Mouse (Mus musculus): ENCODE measurements at regions not wholly inside any gene's neighbourhood (a gene's known extent, or its start where the extent isn't known, plus 50 kb on each side); places are given as distances from the start of the nearest gene placed in this dataset.

DNA sequence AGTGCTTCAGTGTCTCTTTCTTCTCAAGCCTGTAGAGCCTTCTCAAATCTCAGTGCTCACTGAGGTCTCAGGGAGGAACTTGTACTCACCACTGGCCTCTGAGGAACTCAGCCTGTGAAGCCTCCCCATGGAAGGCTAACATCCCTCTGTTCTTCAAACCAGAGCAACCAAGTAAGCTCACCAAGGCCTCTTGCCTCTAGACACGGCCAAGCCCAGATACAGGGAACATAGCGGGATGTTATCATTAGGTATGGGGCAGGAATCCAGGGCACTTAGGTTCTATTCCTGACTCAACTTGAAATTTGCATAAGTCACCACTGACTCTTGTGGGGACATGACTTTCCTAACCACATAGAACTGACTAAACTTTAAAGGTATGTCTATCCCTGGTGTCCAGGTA lies 141.0 kb downstream of the Adamts15 start:
- Histone ChIP-seq H3K9me3 (replicated peaks; ENCODE audit: low read length) (no peaks in the 10 kb centered on the region), H3K27me3 (replicated peaks) (no peaks in the 10 kb centered on the region), H3K9ac (ENCODE audit: insufficient read depth, low read depth) (no peak overlapping the region), H3K4me2 (ENCODE audit: insufficient read depth, low read depth, poor library complexity, severe bottlenecking) (no peak overlapping the region), H3K27ac (ENCODE audit: insufficient read depth, low read depth) (no peak overlapping the region), H3K36me3 (replicated peaks in 1 of 2; ENCODE audit: control insufficient read depth in 1 of 2, insufficient read depth in 1 of 2, low read length in 1 of 2) (no peaks in the 10 kb centered on the region), H3K4me1 (ENCODE audit: control insufficient read depth in 1 of 2, insufficient read depth in 2 of 2) (peaks cover 2 to 5% of the 10 kb centered on the region in 2 experiments; a peak in 2 of 4 replicates), H3K4me3 (replicated peaks in 1 of 3; ENCODE audit: low read depth in 2 of 3, low read length in 2 of 3, poor library complexity in 1 of 3) (no peak overlapping the region), H3K79me2 (replicated peaks; ENCODE audit: control insufficient read depth, extremely low read depth, insufficient read depth, poor library complexity, severe bottlenecking) (no peaks in the 10 kb centered on the region)
- dilution Hi-C loops (cut with MboI; ENCODE audit: extremely low pct_ligation_motif_present, extremely low pct_unique_long_range_greater_than_20kb, low sequenced_read_pairs) (no loop called here), in situ Hi-C loops (cut with MboI; ENCODE audit: low pct_ligation_motif_present, low pct_unique_long_range_greater_than_20kb, low sequenced_read_pairs) (no loop called here)
- no peak for DNase-seq (ENCODE audit: extremely low read depth)
- TF ChIP-seq NELFE (IDR thresholded peaks at IDR 0.05; ENCODE audit: low read depth, low read length): no peak
- TF ChIP-seq GABPA (IDR thresholded peaks at IDR 0.05; ENCODE audit: insufficient replicate concordance, low read depth, low read length): no peak
- no peak for TF ChIP-seq TBP (conservative IDR thresholded peaks at IDR 0.05; ENCODE audit: low read depth, low read length)
- no peak for TF ChIP-seq SIN3A (IDR thresholded peaks at IDR 0.05; ENCODE audit: low read length)
- TF ChIP-seq E2F4 (IDR thresholded peaks at IDR 0.05; ENCODE audit: insufficient replicate concordance, low read depth, low read length): no peak
- no peak for TF ChIP-seq RAD21 (IDR thresholded peaks at IDR 0.05; ENCODE audit: low read depth, low read length)

DNA sequence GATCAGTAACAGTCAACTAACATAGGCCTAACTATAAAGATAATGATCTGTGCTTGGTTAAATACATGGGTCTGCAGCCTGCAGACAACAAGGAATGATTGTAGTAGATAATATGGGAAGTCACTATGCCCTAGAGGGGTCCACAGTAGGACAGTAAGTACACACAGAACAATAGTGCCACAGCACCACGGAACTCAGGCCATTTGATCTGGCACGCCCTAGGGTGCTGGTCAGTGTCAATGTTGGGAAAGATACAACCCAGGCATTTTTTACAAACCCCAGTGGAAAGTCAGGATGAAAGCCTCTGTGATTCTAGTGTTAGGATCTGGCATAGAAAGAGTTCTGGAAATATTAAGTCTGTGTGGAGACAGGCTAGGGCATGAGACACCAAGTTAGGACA lies 144.4 kb downstream of the Adamts15 start:
- Histone ChIP-seq H3K9me3 (replicated peaks; ENCODE audit: low read length) (peaks cover 4% of the 10 kb centered on the region), H3K27ac (ENCODE audit: insufficient read depth, low read depth) (no peak overlapping the region), H3K27me3 (replicated peaks) (no peaks in the 10 kb centered on the region), H3K36me3 (replicated peaks in 1 of 2; ENCODE audit: control insufficient read depth in 1 of 2, insufficient read depth in 1 of 2, low read length in 1 of 2) (no peaks in the 10 kb centered on the region), H3K4me2 (ENCODE audit: insufficient read depth, low read depth, poor library complexity, severe bottlenecking) (no peak overlapping the region), H3K4me1 (ENCODE audit: control insufficient read depth in 1 of 2, insufficient read depth in 2 of 2) (peaks cover 2 to 5% of the 10 kb centered on the region in 2 experiments; a peak in 2 of 4 replicates), H3K4me3 (replicated peaks in 1 of 3; ENCODE audit: low read depth in 2 of 3, low read length in 2 of 3, poor library complexity in 1 of 3) (no peak overlapping the region), H3K9ac (ENCODE audit: insufficient read depth, low read depth) (no peak overlapping the region), H3K79me2 (replicated peaks; ENCODE audit: control insufficient read depth, extremely low read depth, insufficient read depth, poor library complexity, severe bottlenecking) (no peaks in the 10 kb centered on the region)
- TF ChIP-seq RAD21 (IDR thresholded peaks at IDR 0.05; ENCODE audit: low read depth, low read length): no peak
- no peak for TF ChIP-seq GABPA (IDR thresholded peaks at IDR 0.05; ENCODE audit: insufficient replicate concordance, low read depth, low read length)
- TF ChIP-seq ETS1 (conservative IDR thresholded peaks at IDR 0.05; ENCODE audit: low read depth, low read length): no peak
- no peak for TF ChIP-seq TBP (conservative IDR thresholded peaks at IDR 0.05; ENCODE audit: low read depth, low read length)
- TF ChIP-seq SIN3A (IDR thresholded peaks at IDR 0.05; ENCODE audit: low read length): no peak
- no peak for TF ChIP-seq ELF1 (IDR thresholded peaks at IDR 0.05; ENCODE audit: low read depth, low read length)
- TF ChIP-seq MAZ (IDR thresholded peaks at IDR 0.05; ENCODE audit: low read depth, low read length): no peak
- no peak for TF ChIP-seq IRF4 (IDR thresholded peaks at IDR 0.05; ENCODE audit: low read depth, low read length)
- TF ChIP-seq MEF2A (IDR thresholded peaks at IDR 0.05; ENCODE audit: borderline replicate concordance, low read depth, low read length): no peak
- TF ChIP-seq ZC3H11A (IDR thresholded peaks at IDR 0.05; ENCODE audit: low read depth, low read length): no peak
- no peak for TF ChIP-seq SMC3 (IDR thresholded peaks at IDR 0.05; ENCODE audit: low read depth, low read length)
- TF ChIP-seq MAX (IDR thresholded peaks at IDR 0.05; ENCODE audit: low read length): no peak
- no peak for TF ChIP-seq POLR2A (IDR thresholded peaks at IDR 0.05; ENCODE audit: low read depth, low read length)
- no peak for TF ChIP-seq BHLHE40 (IDR thresholded peaks at IDR 0.05; ENCODE audit: low read depth, low read length)
- TF ChIP-seq CTCF (conservative IDR thresholded peaks at IDR 0.05 in 1 of 2, IDR thresholded peaks at IDR 0.05 in 1 of 2; ENCODE audit: low read depth in 2 of 2, low read length in 2 of 2): no peak
- no peak for TF ChIP-seq PAX5 (IDR thresholded peaks at IDR 0.05; ENCODE audit: low read length)
- no peak for TF ChIP-seq JUN (IDR thresholded peaks at IDR 0.05; ENCODE audit: insufficient read depth, low read depth, low read length)
- TF ChIP-seq ZNF384 (IDR thresholded peaks at IDR 0.05; ENCODE audit: low read depth, low read length): no peak
- TF ChIP-seq POLR2AphosphoS2 (IDR thresholded peaks at IDR 0.05; ENCODE audit: low read depth, low read length): no peak
- TF ChIP-seq RCOR1 (conservative IDR thresholded peaks at IDR 0.05; ENCODE audit: low read depth, low read length): no peak
- dilution Hi-C loops (cut with MboI; ENCODE audit: extremely low pct_ligation_motif_present, extremely low pct_unique_long_range_greater_than_20kb, low sequenced_read_pairs) (no loop called here), in situ Hi-C loops (cut with MboI; ENCODE audit: low pct_ligation_motif_present, low pct_unique_long_range_greater_than_20kb, low sequenced_read_pairs) (no loop called here)
- DNase-seq (ENCODE audit: extremely low read depth): no peak

Measured in CH12.LX (cell line).